Comparison of ENCODE assay signal across 12 mouse cellular contexts in genomic region chr3:53466481-53466880, GRCm38 (mm10). TPM values are rescaled to one million over a fixed set of nuclear protein-coding genes. Genes with fewer than 3 reads are reported as not detected.
DNase-seq lines count a peak whose midpoint lies in the region; ATAC-seq lines count a peak whose summit lies in the region.
"Had no signal": no experiment of that assay in that cellular context is flagged by ENCODE, and none has a peak within 500 bp of the region (broad histone marks: within the 10 kb centered on the region; RNA-seq: fewer than 3 reads in every experiment).

No protein-coding gene starts in this region.

- H3K27ac ChIP-seq in heart, embryonic 14.5 days (replicated peaks in 1 of 2; ENCODE audit: control insufficient read depth in 1 of 2, insufficient read depth in 1 of 2, low read depth in 2 of 2, low read length in 2 of 2), result no peak overlapping the region
- H3K27ac ChIP-seq in hindbrain, embryonic 13.5 days, result no peak overlapping the region; the same call in 1 of the 2 replicates
- H3K27ac ChIP-seq in midbrain, embryonic 14.5 days (replicated peaks; ENCODE audit: low read depth, low read length), result no peak overlapping the region

- H3K27me3 ChIP-seq in heart, embryonic 14.5 days (ENCODE audit: control insufficient read depth, insufficient read depth, low read length), result no peaks in the 10 kb centered on the region
- no peaks in the 10 kb centered on the region for H3K27me3 ChIP-seq in hindbrain, embryonic 13.5 days
- H3K27me3 ChIP-seq in midbrain, embryonic 14.5 days (ENCODE audit: control insufficient read depth, insufficient read depth, low read length), result no peaks in the 10 kb centered on the region
- H3K27me3 ChIP-seq: Patski had no signal

- no peak for ATAC-seq in heart, embryonic 14.5 days (ENCODE audit: insufficient number of reproducible peaks, insufficient read depth, low FRiP score, low read depth)
- ATAC-seq in hindbrain, embryonic 13.5 days (ENCODE audit: low FRiP score), result no peak
- no peak for ATAC-seq in midbrain, embryonic 14.5 days (ENCODE audit: low FRiP score, low TSS enrichment)
- ATAC-seq: Patski had no signal

- no peak overlapping the region for H3K4me3 ChIP-seq in heart, embryonic 14.5 days (ENCODE audit: control insufficient read depth in 1 of 2, insufficient read depth in 1 of 2, low read depth in 1 of 2, low read length in 2 of 2)
- H3K4me3 ChIP-seq in hindbrain, embryonic 13.5 days, result peak overlapping the region; percentile 82
- H3K4me3 ChIP-seq in midbrain, embryonic 14.5 days (replicated peaks; ENCODE audit: low read depth, low read length), result no peak overlapping the region

- no peak for DNase-seq in heart, adult 18-20 months
- peak; percentile 61 for DNase-seq in MN1 (ENCODE audit: low spot score)
- DNase-seq in midbrain, embryonic 14.5 days, result peak; percentile 15
- no peak for DNase-seq in cerebellum, adult 18-20 months
- DNase-seq in adrenal gland, postnatal 36 days, result no peak
- DNase-seq in thymus, postnatal 10 days (ENCODE audit: low spot score in 2 of 2), result no peak
- DNase-seq: cerebellum, postnatal 25 days; kidney, postnatal 10 days had no signal

- H3K4me2 ChIP-seq in heart, embryonic 14.5 days (ENCODE audit: low read length), result 0 out of 2 replicates have a peak overlapping the region, but pooled peaks have one; percentile 95
- H3K4me2 ChIP-seq in hindbrain, embryonic 13.5 days, result peak overlapping the region; percentile 88
- peak overlapping the region; percentile 83 for H3K4me2 ChIP-seq in midbrain, embryonic 14.5 days (ENCODE audit: low read length)

- H3K9ac ChIP-seq in heart, embryonic 14.5 days (ENCODE audit: low read length), result no peak overlapping the region
- peak overlapping the region; percentile 30 for H3K9ac ChIP-seq in hindbrain, embryonic 13.5 days
- H3K9ac ChIP-seq in midbrain, embryonic 14.5 days (replicated peaks; ENCODE audit: low read length), result peak overlapping the region; percentile 29; the same call in 1 of the 2 replicates

- 69% methylated on average over 9 of the region's 9 CpGs for WGBS in heart, embryonic 14.5 days
- 51% methylated on average over 9 of the region's 9 CpGs for WGBS in hindbrain, embryonic 13.5 days
- 49% methylated on average over 9 of the region's 9 CpGs for WGBS in midbrain, embryonic 14.5 days

- H3K4me1 ChIP-seq in heart, embryonic 14.5 days (ENCODE audit: control insufficient read depth in 2 of 2, insufficient read depth in 2 of 2, low read length in 2 of 2), result peaks cover 2 to 28% of the 10 kb centered on the region in 2 experiments
- peaks cover 53% of the 10 kb centered on the region for H3K4me1 ChIP-seq in hindbrain, embryonic 13.5 days (replicated peaks)
- H3K4me1 ChIP-seq in midbrain, embryonic 14.5 days (ENCODE audit: control insufficient read depth, insufficient read depth, low read length), result peaks cover 23% of the 10 kb centered on the region

- peaks cover 29% of the 10 kb centered on the region for H3K36me3 ChIP-seq in heart, embryonic 14.5 days (ENCODE audit: control insufficient read depth, insufficient read depth, low read length)
- peaks cover 19% of the 10 kb centered on the region for H3K36me3 ChIP-seq in hindbrain, embryonic 13.5 days
- H3K36me3 ChIP-seq in midbrain, embryonic 14.5 days (ENCODE audit: control insufficient read depth, insufficient read depth, low read length), result peaks cover 16% of the 10 kb centered on the region

- H3K9me3 ChIP-seq in heart, embryonic 14.5 days (ENCODE audit: control insufficient read depth, low read length), result no peaks in the 10 kb centered on the region
- no peaks in the 10 kb centered on the region for H3K9me3 ChIP-seq in hindbrain, embryonic 13.5 days
- H3K9me3 ChIP-seq in midbrain, embryonic 14.5 days (ENCODE audit: control insufficient read depth, low read length), result no peaks in the 10 kb centered on the region

RNA-seq across cellular contexts. Expression of gene Proser1, which starts 3.0 kb away (rescaled TPM):
- polyA plus RNA-seq in heart, embryonic 14.5 days (2014; fragmentation: Nextera tagmentation; extraction: Ambion mirVana), result 11.4 and 13.3 TPM in 2 replicates
- total RNA-seq in heart, adult 18-20 months (2021), result 1 to 10 TPM; 5.8 to 7.4 TPM
- polyA plus RNA-seq in hindbrain, embryonic 13.5 days (2015; fragmentation: Nextera tagmentation; extraction: Ambion mirVana), result 24.8 and 27.5 TPM in 2 replicates
- 20.9 and 21.8 TPM in 2 replicates for polyA plus RNA-seq in midbrain, embryonic 14.5 days (2014; fragmentation: Nextera tagmentation; extraction: Ambion mirVana)
- 10 to 100 TPM; 17.5 to 18.8 TPM for total RNA-seq in adrenal gland, postnatal 36 days (2021)

RNA-seq across cellular contexts. Expression of gene Nhlrc3, which starts 3.3 kb away (rescaled TPM):
- 7.0 and 7.7 TPM in 2 replicates for polyA plus RNA-seq in heart, embryonic 14.5 days (2014; fragmentation: Nextera tagmentation; extraction: Ambion mirVana)
- total RNA-seq in heart, adult 18-20 months (2021), result 1 to 10 TPM; 4.5 to 4.8 TPM
- polyA plus RNA-seq in hindbrain, embryonic 13.5 days (2015; fragmentation: Nextera tagmentation; extraction: Ambion mirVana), result 9.4 and 10.2 TPM in 2 replicates
- 7.9 and 10.0 TPM in 2 replicates for polyA plus RNA-seq in midbrain, embryonic 14.5 days (2014; fragmentation: Nextera tagmentation; extraction: Ambion mirVana)
- 10 to 100 TPM; 11.1 to 11.4 TPM for total RNA-seq in adrenal gland, postnatal 36 days (2021)

RNA-seq across cellular contexts. Expression of gene Stoml3, which starts 22.0 kb away (rescaled TPM):
- 0.11 TPM in 1 of 2 replicates, not detected in the other for polyA plus RNA-seq in heart, embryonic 14.5 days (2014; fragmentation: Nextera tagmentation; extraction: Ambion mirVana)
- total RNA-seq in heart, adult 18-20 months (2021), result not detected
- polyA plus RNA-seq in hindbrain, embryonic 13.5 days (2015; fragmentation: Nextera tagmentation; extraction: Ambion mirVana), result not detected in 2 replicates
- not detected in 2 replicates for polyA plus RNA-seq in midbrain, embryonic 14.5 days (2014; fragmentation: Nextera tagmentation; extraction: Ambion mirVana)
- total RNA-seq in adrenal gland, postnatal 36 days (2021), result not detected
- polyA plus RNA-seq: myocyte had no signal

Comparison
In these comparisons a context has a peak if more than half of its experiments do, and no peak if none do; other contexts are left out.
1. DNase-seq: peak in MN1 (single experiment) and midbrain, embryonic 14.5 days (single experiment); none in heart, adult 18-20 months (0 of 2), cerebellum, adult 18-20 months (0 of 2), adrenal gland, postnatal 36 days (0 of 2) and thymus, postnatal 10 days (0 of 2).
2. Peak in every context shown above with its lines, with median percentiles within 50 percentile points of each other: H3K4me2 ChIP-seq.